In the genomic region with DNA sequence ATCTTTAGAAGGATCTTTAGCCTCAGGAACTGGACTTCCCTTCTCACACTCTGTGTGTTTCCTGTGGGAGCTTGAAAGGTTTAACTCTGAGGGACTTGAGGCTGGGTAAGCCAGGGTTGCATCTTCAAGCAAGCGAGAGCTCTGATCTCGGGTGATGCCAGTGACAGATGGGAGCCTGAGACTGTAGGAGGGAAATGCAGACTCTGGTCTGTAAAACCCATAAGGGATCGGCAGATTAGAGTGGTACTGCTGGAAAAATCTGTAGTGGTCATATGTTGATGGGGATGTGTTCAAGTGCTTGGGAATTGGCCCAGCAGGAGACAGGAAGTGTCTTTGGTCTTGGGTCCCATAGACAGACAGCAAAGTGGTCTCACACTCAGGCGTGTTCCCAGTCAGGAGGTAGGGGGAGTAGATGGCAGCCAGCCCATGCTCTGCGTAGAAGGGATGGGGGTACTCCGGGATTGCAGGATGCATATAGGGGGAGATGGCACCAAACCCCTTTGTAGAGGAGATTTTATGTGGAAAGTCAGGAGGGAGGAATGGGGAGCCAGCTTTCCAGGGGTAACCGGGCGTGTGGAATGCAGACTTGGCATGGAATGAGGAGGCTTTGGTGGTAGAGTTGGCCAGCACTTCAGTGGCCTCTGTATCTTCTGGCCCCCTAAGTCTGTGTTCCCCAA, we compare ENCODE assay signal across 16 mouse cellular contexts. TPM values are rescaled to one million over a fixed set of nuclear protein-coding genes. Genes with fewer than 3 reads are reported as not detected.
DNase-seq lines count a peak whose midpoint lies in the region; ATAC-seq lines count a peak whose summit lies in the region.
"Had no signal": no experiment of that assay in that cellular context is flagged by ENCODE, and none has a peak within 500 bp of the region (broad histone marks: within the 10 kb centered on the region; RNA-seq: fewer than 3 reads in every experiment).

No protein-coding gene starts in this region.

- H3K4me2 ChIP-seq in midbrain, embryonic 11.5 days = no peak overlapping the region
- H3K4me2 ChIP-seq in midbrain, embryonic 13.5 days (replicated peaks) = no peak overlapping the region
- H3K4me2 ChIP-seq: limb, embryonic 12.5 days; neural tube, embryonic 15.5 days; stomach, embryonic 15.5 days had no signal

- no peaks in the 10 kb centered on the region for H3K4me1 ChIP-seq in midbrain, embryonic 11.5 days (ENCODE audit: control insufficient read depth, insufficient read depth, low read length)
- H3K4me1 ChIP-seq in midbrain, embryonic 13.5 days (replicated peaks) = peaks cover 3% of the 10 kb centered on the region; the same call in 1 of the 2 replicates

- H3K4me3 ChIP-seq in midbrain, embryonic 11.5 days (ENCODE audit: low read depth, low read length) = no peak overlapping the region
- H3K4me3 ChIP-seq in midbrain, embryonic 13.5 days (replicated peaks) = no peak overlapping the region
- H3K4me3 ChIP-seq: layer of hippocampus, adult 2 months; limb, embryonic 12.5 days; neural tube, embryonic 15.5 days; stomach, embryonic 15.5 days had no signal

- 91% methylated on average over 8 of the region's 8 CpGs for WGBS in midbrain, embryonic 11.5 days
- WGBS in midbrain, embryonic 13.5 days = 92% methylated on average over 8 of the region's 8 CpGs

- no peaks in the 10 kb centered on the region for H3K36me3 ChIP-seq in midbrain, embryonic 11.5 days (ENCODE audit: control insufficient read depth, insufficient read depth, low read length)
- H3K36me3 ChIP-seq in midbrain, embryonic 13.5 days = peaks cover 8% of the 10 kb centered on the region; the same call in 1 of the 2 replicates
- H3K36me3 ChIP-seq: neural tube, embryonic 15.5 days; stomach, embryonic 15.5 days had no signal

- ATAC-seq in frontal cortex, adult (ENCODE audit: low TSS enrichment) = peak; percentile 77
- no peak for ATAC-seq in midbrain, embryonic 11.5 days (ENCODE audit: low FRiP score)
- ATAC-seq in midbrain, embryonic 13.5 days = no peak

- no peak for DNase-seq in frontal cortex, postnatal 25 days (ENCODE audit: low spot score in 2 of 2)
- peak; percentile 10 for DNase-seq in midbrain, embryonic 11.5 days (ENCODE audit: low spot score, missing footprints)
- peak; percentile 50 to 62 for DNase-seq in cerebellum, postnatal 14 days
- DNase-seq in layer of hippocampus, postnatal 14 days (ENCODE audit: low spot score in 2 of 2) = peak; percentile 25 to 51
- no peak for DNase-seq in spleen, postnatal 14 days (ENCODE audit: low spot score in 2 of 2)
- no peak for DNase-seq in MN1 (ENCODE audit: low spot score)
- DNase-seq: heart, adult 18-20 months; heart, postnatal 36 days; lung, adult 18-20 months had no signal

- H3K27me3 ChIP-seq in midbrain, embryonic 11.5 days (ENCODE audit: control insufficient read depth, insufficient read depth, low read length) = no peaks in the 10 kb centered on the region
- no peaks in the 10 kb centered on the region for H3K27me3 ChIP-seq in midbrain, embryonic 13.5 days
- H3K27me3 ChIP-seq: limb, embryonic 12.5 days; neural tube, embryonic 15.5 days; stomach, embryonic 15.5 days had no signal

- no peak overlapping the region for H3K27ac ChIP-seq in midbrain, embryonic 11.5 days (ENCODE audit: low read depth, low read length)
- no peak overlapping the region for H3K27ac ChIP-seq in midbrain, embryonic 13.5 days
- H3K27ac ChIP-seq: layer of hippocampus, adult 2 months; limb, embryonic 12.5 days; neural tube, embryonic 15.5 days; stomach, embryonic 15.5 days had no signal

- H3K9ac ChIP-seq in midbrain, embryonic 11.5 days (ENCODE audit: low read length) = no peak overlapping the region
- no peak overlapping the region for H3K9ac ChIP-seq in midbrain, embryonic 13.5 days (replicated peaks)
- H3K9ac ChIP-seq: limb, embryonic 12.5 days; neural tube, embryonic 15.5 days; stomach, embryonic 15.5 days had no signal

- no peaks in the 10 kb centered on the region for H3K9me3 ChIP-seq in midbrain, embryonic 11.5 days (ENCODE audit: control insufficient read depth, low read length)
- no peaks in the 10 kb centered on the region for H3K9me3 ChIP-seq in midbrain, embryonic 13.5 days
- H3K9me3 ChIP-seq: limb, embryonic 12.5 days; neural tube, embryonic 15.5 days; stomach, embryonic 15.5 days had no signal

RNA-seq across cellular contexts. Expression of gene Zfp750, which starts 6.1 kb away (rescaled TPM):
- polyA plus RNA-seq in midbrain, embryonic 11.5 days (2014; fragmentation: Nextera tagmentation; extraction: Ambion mirVana) = 0.17 and 0.20 TPM in 2 replicates
- 0.27 and 0.57 TPM in 2 replicates for polyA plus RNA-seq in midbrain, embryonic 13.5 days (2015; fragmentation: Nextera tagmentation; extraction: Ambion mirVana)
- total RNA-seq in layer of hippocampus, postnatal 14 days (2021) = under 1 TPM; 0.12 to 0.14 TPM
- total RNA-seq: heart, postnatal 36 days; monocyte, adult 5-6 weeks had no signal

Comparison
In these comparisons a context has a peak if more than half of its experiments do, and no peak if none do; other contexts are left out.
1. DNase-seq: peak in midbrain, embryonic 11.5 days (single experiment), cerebellum, postnatal 14 days (2 of 2) and layer of hippocampus, postnatal 14 days (2 of 2); none in frontal cortex, postnatal 25 days (0 of 2), spleen, postnatal 14 days (0 of 2) and MN1 (single experiment).